Mouse (Mus musculus) heart, postnatal 0 days (tissue): ENCODE measurements at regions not wholly inside any gene's neighbourhood (a gene's known extent, or its start where the extent isn't known, plus 50 kb on each side); places are given as distances from the start of the nearest gene placed in this dataset.

Experiments
- CTCF ChIP-seq: IDR thresholded peaks from 2 replicates; pipeline ENCODE4 v1.5.1; 2016; ENCODE audit warnings: antibody characterized with exemption, control low read depth, low read depth
- EP300 ChIP-seq: IDR thresholded peaks from 2 replicates; pipeline ENCODE4 v1.6.1; 2016; ENCODE audit warnings: antibody characterized with exemption, low read depth

- TF ChIP-seq CTCF (no peak), EP300 (no peak)
These were observed 63.6 kb upstream of the Ralgps2 start for GRCm38 (mm10) chr1:157003034-157003433.
